Mouse (Mus musculus) embryonic fibroblast, embryonic 13.5 days (primary cell): ENCODE measurements around the gene Ndufs2. TPM values are rescaled to one million over a fixed set of nuclear protein-coding genes. Genes with fewer than 3 reads are reported as not detected.
A peak's percentile ranks its signal among the peaks of the same experiment; 100 is the strongest.

Experiments used
- H3K27ac ChIP-seq: 2 replicates; pipeline ENCODE4 v1.5.1; 2012; ENCODE audit warnings: low read length, control low read depth, inconsistent platforms; ENCODE audit not compliant: insufficient read depth
- H3K4me1 ChIP-seq: 2 replicates; pipeline ENCODE4 v1.6.1; 2011; ENCODE audit warnings: low read length; ENCODE audit not compliant: control insufficient read depth, insufficient read depth
- H3K4me3 ChIP-seq: 2 replicates; pipeline ENCODE4 v1.5.1; 2011; ENCODE audit warnings: mild to moderate bottlenecking, control low read depth, low read length; ENCODE audit not compliant: insufficient read depth
- CTCF ChIP-seq: IDR thresholded peaks from 2 replicates; pipeline ENCODE4 v1.5.1; 2011; ENCODE audit warnings: mild to moderate bottlenecking, control low read depth, low read length, moderate library complexity, borderline replicate concordance; ENCODE audit not compliant: insufficient read depth
- POLR2A ChIP-seq: IDR thresholded peaks from 2 replicates; pipeline ENCODE4 v1.6.1; 2011; ENCODE audit warnings: low read depth, mild to moderate bottlenecking, control low read depth, low read length, moderate library complexity
- polyA plus RNA-seq: library from polyadenylated mRNA; stranded (reverse); fragments of >200 nt; gene quantifications from 2 replicates; pipeline ENCODE4 v1.2.4, GENCODE M21; 2011; ENCODE audit warnings: low read depth; ENCODE audit not compliant: missing spikeins, insufficient read length

The Ndufs2 gene
- polyA plus RNA-seq, 1 experiment: 226 TPM

GRCm38 (mm10) chr1:171279012-171279705 lies 28.0 kb upstream of the Ndufs2 start:
- Histone ChIP-seq H3K27ac (no peak overlapping the region), H3K4me1 (no peaks in the 10 kb centered on the region), H3K4me3 (no peak overlapping the region)
- TF ChIP-seq CTCF (no peak), POLR2A (no peak)

- Histone ChIP-seq H3K4me3 (no peak overlapping the region), H3K4me1 (no peaks in the 10 kb centered on the region)
- TF ChIP-seq POLR2A: no peak
- no peak for TF ChIP-seq CTCF
Observed at GRCm38 (mm10) chr1:171278436-171278835, 27.2 kb upstream of the Ndufs2 start.

DNA sequence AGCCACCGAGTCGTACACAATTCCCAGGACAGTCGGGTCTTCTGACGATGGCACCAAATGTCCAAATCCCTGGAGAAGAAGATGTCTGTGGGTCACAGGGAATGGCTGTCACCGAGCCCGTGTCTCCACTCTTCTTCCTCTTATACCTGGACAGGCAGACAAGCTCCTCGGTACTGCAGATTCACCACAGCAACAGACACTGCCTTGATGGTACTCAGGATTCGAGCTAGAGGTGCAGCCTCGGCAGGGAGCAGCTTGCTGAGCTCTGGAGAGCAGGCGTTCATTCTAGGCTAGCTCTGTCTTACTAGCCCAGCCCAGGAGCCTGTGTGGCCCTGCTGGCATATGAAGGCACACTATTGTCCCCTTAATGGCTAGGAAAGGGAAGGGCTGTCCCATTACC lies 26.5 kb upstream of the Ndufs2 start:
- Histone ChIP-seq H3K4me1 (no peaks in the 10 kb centered on the region), H3K27ac (no peak overlapping the region), H3K4me3 (no peak overlapping the region)
- TF ChIP-seq POLR2A (no peak), CTCF (no peak)

More at GRCm38 (mm10) chr1:171278436-171278835, 27.2 kb upstream of the Ndufs2 start:
- no peak overlapping the region for H3K27ac ChIP-seq

DNA sequence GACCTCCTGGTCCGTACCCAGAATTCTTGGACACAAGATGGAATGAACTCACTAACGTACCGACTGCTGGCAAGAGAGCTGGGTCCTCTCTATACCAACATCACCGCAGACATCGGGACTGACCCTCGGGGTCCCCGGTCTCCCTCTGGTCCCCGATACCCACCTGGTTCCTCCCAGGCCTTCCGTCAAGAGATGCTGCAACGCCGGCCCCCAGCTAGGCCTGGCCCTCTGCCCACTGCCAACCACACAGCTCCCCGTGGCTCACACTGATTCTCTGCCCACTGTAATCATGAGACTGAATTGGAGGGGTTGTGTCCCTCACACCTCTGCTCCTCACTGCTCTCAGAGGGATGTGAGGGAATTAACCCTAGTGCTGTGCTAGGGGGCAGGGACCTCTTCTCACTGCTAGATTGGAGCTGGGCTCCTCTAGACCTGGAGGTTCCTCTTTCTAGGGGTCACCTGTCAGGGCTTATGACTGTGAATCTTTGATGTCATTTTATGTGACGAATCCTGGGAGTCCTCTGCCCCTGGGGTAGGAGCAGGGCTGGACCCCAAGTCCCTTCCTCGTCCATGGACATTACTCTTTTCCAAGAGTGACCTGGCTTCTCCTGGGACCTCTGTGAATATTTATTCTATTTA lies 25.0 kb upstream of the Ndufs2 start:
- H3K4me1 ChIP-seq: no peaks in the 10 kb centered on the region
- no peak overlapping the region for H3K27ac ChIP-seq
- no peak for TF ChIP-seq CTCF
- no peak for TF ChIP-seq POLR2A
- H3K4me3 ChIP-seq: no peak overlapping the region

DNA sequence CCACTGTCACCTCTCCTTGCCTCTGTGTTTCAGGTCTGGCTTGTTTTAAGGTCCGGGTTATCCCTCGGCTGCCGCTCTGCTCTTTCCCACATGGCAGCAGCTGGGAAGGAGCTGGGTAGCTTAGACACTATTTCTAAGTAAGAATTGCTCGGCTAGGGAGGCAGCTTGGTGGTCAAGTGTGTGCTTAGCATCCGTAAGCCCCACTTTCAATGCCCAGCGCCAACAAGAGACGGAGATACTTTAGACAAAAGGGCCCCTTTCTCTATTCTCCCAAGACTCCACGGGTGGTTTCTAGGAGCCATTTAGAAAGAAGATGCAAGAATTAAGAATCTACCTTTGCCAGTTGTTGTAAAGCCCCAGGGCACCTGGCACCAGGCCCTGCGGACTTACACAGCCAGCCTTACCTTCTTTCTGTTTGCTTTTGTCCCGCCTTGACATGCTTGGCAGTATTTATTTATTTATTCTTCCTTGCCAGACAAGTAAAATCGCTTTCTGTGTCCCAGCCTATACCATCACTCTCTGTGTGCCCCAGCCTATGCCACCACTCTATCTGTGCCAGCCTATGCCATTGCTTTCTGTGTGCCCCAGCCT lies 24.1 kb upstream of the Ndufs2 start:
- no peak for TF ChIP-seq CTCF
- TF ChIP-seq POLR2A: no peak
- H3K27ac ChIP-seq: no peak overlapping the region
- no peak overlapping the region for H3K4me3 ChIP-seq

GRCm38 (mm10) chr1:171274171-171274570 lies 23.0 kb upstream of the Ndufs2 start:
- TF ChIP-seq POLR2A (no peak), CTCF (no peak)
- Histone ChIP-seq H3K4me1 (no peaks in the 10 kb centered on the region), H3K4me3 (no peak overlapping the region), H3K27ac (no peak overlapping the region)

More for the DNA sequence above, 24.1 kb upstream of the Ndufs2 start:
- H3K4me1 ChIP-seq: no peaks in the 10 kb centered on the region

- Histone ChIP-seq H3K27ac (no peak overlapping the region), H3K4me1 (0 out of 2 replicates have a peak, but pooled peaks cover 3% of the 10 kb centered on the region), H3K4me3 (no peak overlapping the region)
- TF ChIP-seq POLR2A: no peak
- no peak for TF ChIP-seq CTCF
Observed at GRCm38 (mm10) chr1:171272086-171272485, 20.9 kb upstream of the Ndufs2 start.

GRCm38 (mm10) chr1:171271622-171272021 lies 20.4 kb upstream of the Ndufs2 start:
- H3K4me3 ChIP-seq: no peak overlapping the region; the same call in 1 of the 2 replicates
- no peak overlapping the region for H3K27ac ChIP-seq
- TF ChIP-seq CTCF: no peak
- TF ChIP-seq POLR2A: no peak
- 0 out of 2 replicates have a peak, but pooled peaks cover 3% of the 10 kb centered on the region for H3K4me1 ChIP-seq

DNA sequence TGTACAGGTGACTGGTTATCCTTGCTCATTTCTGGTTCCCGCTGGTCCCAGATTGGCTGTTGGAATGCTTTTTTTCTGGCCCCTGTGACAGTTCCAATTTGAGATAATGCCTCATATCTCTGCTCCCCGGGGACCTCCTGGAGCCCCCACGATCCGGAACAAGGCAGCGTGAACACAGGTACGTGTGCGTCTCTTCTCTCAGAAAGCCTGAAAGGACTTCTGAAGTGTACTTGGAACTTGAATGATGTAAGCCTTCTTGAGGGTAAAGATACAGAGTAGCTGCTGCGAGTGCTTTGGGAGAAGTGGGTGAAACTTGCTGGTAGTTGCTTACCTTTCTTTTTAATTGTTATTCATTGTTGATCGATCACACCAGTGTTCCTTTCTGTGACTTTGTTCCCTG lies 20.0 kb upstream of the Ndufs2 start:
- no peak overlapping the region for H3K27ac ChIP-seq
- TF ChIP-seq POLR2A (no peak), CTCF (no peak)
- peak overlapping the region; percentile 89 for H3K4me3 ChIP-seq
- H3K4me1 ChIP-seq: 0 out of 2 replicates have a peak, but pooled peaks cover 3% of the 10 kb centered on the region

DNA sequence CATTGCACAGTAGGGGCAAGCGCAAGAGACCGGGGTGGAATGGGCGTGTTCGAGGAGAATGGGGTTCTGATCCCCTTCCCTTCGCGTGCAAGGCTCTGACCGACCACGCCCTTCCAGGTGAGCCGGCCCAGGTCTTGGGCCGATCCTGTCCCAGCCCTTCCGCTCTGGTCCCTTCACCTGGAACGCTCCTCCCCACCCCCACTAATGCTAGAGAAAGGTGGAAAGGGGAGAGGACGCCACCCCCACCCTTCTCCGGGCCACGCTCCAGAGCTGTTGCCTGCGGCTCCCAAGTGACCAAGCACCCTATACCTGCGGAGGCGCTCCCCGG lies 19.3 kb upstream of the Ndufs2 start:
- Histone ChIP-seq H3K27ac (no peak overlapping the region), H3K4me3 (peak overlapping the region; percentile 89), H3K4me1 (0 out of 2 replicates have a peak, but pooled peaks cover 3% of the 10 kb centered on the region)
- TF ChIP-seq CTCF: no peak
- TF ChIP-seq POLR2A: no peak
